Mouse (Mus musculus): ENCODE data around the gene Xab2. TPM values are rescaled to one million over a fixed set of nuclear protein-coding genes. Genes with fewer than 3 reads are reported as not detected.

The Xab2 gene
- polyA plus RNA-seq, 1 experiment from 2014 or later: 52.8 TPM

- no peak overlapping the region for H3K4me2 ChIP-seq
- no peaks in the 10 kb centered on the region for H3K9me3 ChIP-seq
- H3K36me3 ChIP-seq: no peaks in the 10 kb centered on the region
- 80% methylated on average over 15 of the region's 15 CpGs for WGBS
- H3K4me1 ChIP-seq (replicated peaks): no peaks in the 10 kb centered on the region
- H3K27ac ChIP-seq (replicated peaks): no peak overlapping the region
- no peak overlapping the region for H3K9ac ChIP-seq
- no peaks in the 10 kb centered on the region for H3K27me3 ChIP-seq
- no peak overlapping the region for H3K4me3 ChIP-seq
- ATAC-seq (ENCODE audit: low read depth): no peak
Measured at GRCm38 (mm10) chr8:3576211-3576960, 44.7 kb downstream of the Xab2 start.

DNA sequence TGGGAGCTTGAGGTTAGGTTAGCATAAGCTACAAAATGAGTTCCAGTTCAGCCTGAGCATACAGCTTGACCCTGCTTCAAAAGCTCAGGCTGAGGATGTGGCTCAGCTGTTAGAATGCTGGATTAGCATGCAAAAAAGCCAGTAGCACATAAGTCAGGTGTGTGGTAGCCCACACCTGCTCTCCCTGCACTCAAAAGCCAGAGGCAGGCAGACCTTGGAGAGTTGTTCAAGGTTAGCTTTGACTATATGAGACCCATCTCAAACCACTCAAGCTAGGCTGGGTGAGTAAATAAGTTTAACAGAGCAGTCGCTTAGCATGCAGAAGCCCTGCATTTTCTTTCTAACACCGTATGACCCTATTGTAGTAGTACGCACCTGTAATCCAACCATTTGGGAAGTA lies 46.6 kb downstream of the Xab2 start:
- WGBS: 92% methylated on average over 3 of the region's 3 CpGs
- no peaks in the 10 kb centered on the region for H3K27me3 ChIP-seq
- no peak overlapping the region for H3K4me2 ChIP-seq
- H3K9me3 ChIP-seq: no peaks in the 10 kb centered on the region
- no peaks in the 10 kb centered on the region for H3K36me3 ChIP-seq
- H3K9ac ChIP-seq: no peak overlapping the region
- no peak for ATAC-seq (ENCODE audit: low read depth)
- no peak overlapping the region for H3K4me3 ChIP-seq
- no peaks in the 10 kb centered on the region for H3K4me1 ChIP-seq (replicated peaks)
- no peak overlapping the region for H3K27ac ChIP-seq (replicated peaks)

GRCm38 (mm10) chr8:3569784-3570183 lies 51.3 kb downstream of the Xab2 start:
- H3K4me2 ChIP-seq: no peak overlapping the region
- H3K27ac ChIP-seq (replicated peaks): no peak overlapping the region
- no peak overlapping the region for H3K9ac ChIP-seq
- no peaks in the 10 kb centered on the region for H3K9me3 ChIP-seq
- no peaks in the 10 kb centered on the region for H3K36me3 ChIP-seq
- 87% methylated on average over 5 of the region's 5 CpGs for WGBS
- no peaks in the 10 kb centered on the region for H3K27me3 ChIP-seq
- peaks cover 6% of the 10 kb centered on the region for H3K4me1 ChIP-seq (replicated peaks)
- ATAC-seq (ENCODE audit: low read depth): no peak
- no peak overlapping the region for H3K4me3 ChIP-seq

GRCm38 (mm10) chr8:3568378-3568777 lies 52.7 kb downstream of the Xab2 start:
- WGBS: 5% methylated on average over 7 of the region's 7 CpGs
- Histone ChIP-seq H3K27me3 (no peaks in the 10 kb centered on the region), H3K4me2 (peak overlapping the region; percentile 42), H3K9ac (no peak overlapping the region), H3K9me3 (no peaks in the 10 kb centered on the region), H3K36me3 (no peaks in the 10 kb centered on the region), H3K4me3 (no peak overlapping the region), H3K4me1 (replicated peaks) (peaks cover 6% of the 10 kb centered on the region), H3K27ac (replicated peaks) (no peak overlapping the region)
- ATAC-seq (ENCODE audit: low read depth): no peak

DNA sequence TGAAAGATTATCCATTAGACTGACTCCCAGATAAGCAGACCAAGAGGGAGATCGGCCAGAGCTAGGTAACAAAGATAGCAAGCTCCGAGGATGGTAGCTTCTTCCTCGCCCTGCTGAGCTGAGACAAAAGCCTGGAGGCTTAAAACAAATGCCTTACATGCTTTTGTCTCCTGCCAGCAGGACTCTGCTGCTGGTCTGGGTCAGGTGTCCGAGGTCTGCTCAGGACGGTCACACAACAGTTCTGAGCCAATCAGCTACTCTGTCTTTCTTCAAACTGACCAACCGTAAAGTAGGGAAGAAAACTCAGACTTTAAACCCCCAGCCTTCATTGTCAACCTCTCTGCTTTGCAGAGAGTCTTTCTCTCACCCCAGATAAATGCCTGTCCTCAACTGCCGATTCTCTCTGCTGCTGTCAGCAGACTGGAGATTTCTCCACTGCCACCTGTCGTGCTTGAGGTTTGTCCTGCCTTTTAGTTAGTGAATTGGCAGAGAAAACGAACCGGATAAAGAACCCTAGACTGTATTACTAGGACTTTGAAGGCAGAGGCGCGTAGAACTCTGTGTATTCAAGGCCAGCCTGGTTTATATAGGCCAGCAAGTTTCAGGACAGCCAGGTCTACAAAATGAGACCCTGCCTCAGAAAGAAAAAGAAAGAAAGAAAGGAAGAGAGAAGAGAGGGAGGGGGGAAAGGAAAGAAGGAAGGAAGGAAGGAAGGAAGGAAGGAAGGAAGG lies 53.3 kb downstream of the Xab2 start, which contains the start of gene C330021F23Rik:
C330021F23Rik (plus strand) TSS at position 350 of the 731 bp plus-strand sequence.
- ATAC-seq (ENCODE audit: low read depth): no peak
- no peaks in the 10 kb centered on the region for H3K36me3 ChIP-seq
- H3K9ac ChIP-seq: 0 out of 2 replicates have a peak within 1 kb of the TSS, but pooled peaks have one; percentile 6
- no peaks in the 10 kb centered on the region for H3K27me3 ChIP-seq
- no peak within 1 kb of the TSS for H3K27ac ChIP-seq (replicated peaks)
- peaks cover 6% of the 10 kb centered on the region for H3K4me1 ChIP-seq (replicated peaks)
- peak within 1 kb of the TSS; percentile 42 for H3K4me2 ChIP-seq
- no peak within 1 kb of the TSS for H3K4me3 ChIP-seq
- no peaks in the 10 kb centered on the region for H3K9me3 ChIP-seq
- WGBS: 1% methylated on average over 12 of the region's 12 CpGs

Other genes starting within 250 kb of the Xab2 start
- 9.2 and 11.0 TPM in 2 replicates for gene Arhgef18, start 228.3 kb downstream of the Xab2 start, polyA plus RNA-seq (2015; fragmentation: Nextera tagmentation; extraction: Ambion mirVana)
- 3.1 and 3.2 TPM in 2 replicates for gene Pex11g, start 153.6 kb downstream of the Xab2 start, polyA plus RNA-seq (2015; fragmentation: Nextera tagmentation; extraction: Ambion mirVana)
- gene Tex45, start 150.5 kb downstream of the Xab2 start, polyA plus RNA-seq (2015; fragmentation: Nextera tagmentation; extraction: Ambion mirVana): 0.17 TPM in 1 of 2 replicates, not detected in the other
- gene Zfp358, start 128.2 kb downstream of the Xab2 start, polyA plus RNA-seq (2015; fragmentation: Nextera tagmentation; extraction: Ambion mirVana): 76.4 and 77.7 TPM in 2 replicates
- 88.6 and 91.9 TPM in 2 replicates for gene Mcoln1, start 120.9 kb downstream of the Xab2 start, polyA plus RNA-seq (2015; fragmentation: Nextera tagmentation; extraction: Ambion mirVana)
- gene Pnpla6, start 105.9 kb downstream of the Xab2 start, polyA plus RNA-seq (2015; fragmentation: Nextera tagmentation; extraction: Ambion mirVana): 35.7 and 36.7 TPM in 2 replicates
- 0.50 and 0.77 TPM in 2 replicates for gene C330021F23Rik, start 53.3 kb downstream of the Xab2 start, polyA plus RNA-seq (2015; fragmentation: Nextera tagmentation; extraction: Ambion mirVana)
- 34.0 and 38.9 TPM in 2 replicates for gene Camsap3, start 34.0 kb downstream of the Xab2 start, polyA plus RNA-seq (2015; fragmentation: Nextera tagmentation; extraction: Ambion mirVana)
- gene Pet100, start 232 bp upstream of the Xab2 start, polyA plus RNA-seq (2015; fragmentation: Nextera tagmentation; extraction: Ambion mirVana): 111 and 122 TPM in 2 replicates
- 0.58 TPM in 1 of 2 replicates, not detected in the other for gene Pcp2, start 4.2 kb upstream of the Xab2 start, polyA plus RNA-seq (2015; fragmentation: Nextera tagmentation; extraction: Ambion mirVana)
- 29.4 and 29.9 TPM in 2 replicates for gene Stxbp2, start 9.6 kb upstream of the Xab2 start, polyA plus RNA-seq (2015; fragmentation: Nextera tagmentation; extraction: Ambion mirVana)
- gene Retn, start 34.5 kb upstream of the Xab2 start, polyA plus RNA-seq (2015; fragmentation: Nextera tagmentation; extraction: Ambion mirVana): 0.22 and 0.59 TPM in 2 replicates
- 0.25 TPM in 1 of 2 replicates, not detected in the other for gene Mcemp1, start 44.4 kb upstream of the Xab2 start, polyA plus RNA-seq (2015; fragmentation: Nextera tagmentation; extraction: Ambion mirVana)
- 12.7 and 17.8 TPM in 2 replicates for gene Fcor, start 51.0 kb upstream of the Xab2 start, polyA plus RNA-seq (2015; fragmentation: Nextera tagmentation; extraction: Ambion mirVana)
- gene Trappc5, start 55.0 kb upstream of the Xab2 start, polyA plus RNA-seq (2015; fragmentation: Nextera tagmentation; extraction: Ambion mirVana): 52.9 and 53.3 TPM in 2 replicates
- gene Fcer2a, start 72.9 kb upstream of the Xab2 start, polyA plus RNA-seq (2015; fragmentation: Nextera tagmentation; extraction: Ambion mirVana): 0.20 and 0.39 TPM in 2 replicates
- not detected in 2 replicates for gene Clec4g, start 99.3 kb upstream of the Xab2 start, polyA plus RNA-seq (2015; fragmentation: Nextera tagmentation; extraction: Ambion mirVana)
- gene Cd209a, start 127.7 kb upstream of the Xab2 start, polyA plus RNA-seq (2015; fragmentation: Nextera tagmentation; extraction: Ambion mirVana): not detected in 2 replicates
- not detected in 2 replicates for gene Cd209e, start 233.0 kb upstream of the Xab2 start, polyA plus RNA-seq (2015; fragmentation: Nextera tagmentation; extraction: Ambion mirVana)